Mouse (Mus musculus) right cerebral cortex, adult 2 months (tissue): ENCODE results near the gene Chek2.
A peak's percentile ranks its signal among the peaks of the same experiment; 100 is the strongest.
"Not testable (repeated sequence)": the region's sequence is repeated elsewhere in the genome, so short reads cannot be mapped to it uniquely, and the experiment has no call there.

Source experiments
- DNase-seq, 2 experiments: peaks; one replicate each; pipeline ENCODE4 v3.0.0; 2021 to 2022; ENCODE audit warnings: low spot score in 2 of 2

The Chek2 gene

GRCm38 (mm10) chr5:110839038-110839677 lies 621 bp upstream of the Chek2 start:
- no peak for DNase-seq

GRCm38 (mm10) chr5:110840465-110840864 lies 686 bp downstream of the Chek2 start:
- peak; percentile 29 to 48 for DNase-seq

GRCm38 (mm10) chr5:110841046-110841862 lies 1.5 kb downstream of the Chek2 start:
- no peak for DNase-seq

- DNase-seq, result no peak
These were observed 13.2 kb downstream of the Chek2 start for GRCm38 (mm10) chr5:110852990-110853389.

GRCm38 (mm10) chr5:110857091-110857490 lies 17.3 kb downstream of the Chek2 start:
- no peak for DNase-seq

- DNase-seq, result no peak
These were observed 19.4 kb downstream of the Chek2 start for GRCm38 (mm10) chr5:110859013-110859650.

- no peak for DNase-seq
These were observed 20.7 kb downstream of the Chek2 start for GRCm38 (mm10) chr5:110860445-110860844.

GRCm38 (mm10) chr5:110868460-110868859 lies 28.7 kb downstream of the Chek2 start:
- DNase-seq, result no peak

- peak; percentile 16 to 27 for DNase-seq
These were observed 29.5 kb downstream of the Chek2 start for GRCm38 (mm10) chr5:110869242-110869669.

- DNase-seq, result peak in 1 of 2 experiments; percentile 6
These were observed 33.4 kb downstream of the Chek2 start for GRCm38 (mm10) chr5:110873160-110873559.

GRCm38 (mm10) chr5:110874711-110875110 lies 34.9 kb downstream of the Chek2 start:
- DNase-seq, result no peak

GRCm38 (mm10) chr5:110875286-110875685 lies 35.5 kb downstream of the Chek2 start:
- DNase-seq, result no peak

GRCm38 (mm10) chr5:110877666-110878505 lies 38.1 kb downstream of the Chek2 start:
- no peak for DNase-seq

GRCm38 (mm10) chr5:110878526-110878925 lies 38.7 kb downstream of the Chek2 start:
- DNase-seq, result not testable (repeated sequence)

- no peak for DNase-seq
These were observed 39.3 kb downstream of the Chek2 start for GRCm38 (mm10) chr5:110879042-110879441.

- DNase-seq, result peak; percentile 85 to 87
These were observed 40.0 kb downstream of the Chek2 start, which contains the start of gene Ttc28 for GRCm38 (mm10) chr5:110879584-110880374. Ttc28 (plus strand) TSS chr5:110879803.

GRCm38 (mm10) chr5:110888596-110888995 lies 48.8 kb downstream of the Chek2 start:
- DNase-seq, result no peak

- no peak for DNase-seq
These were observed 50.2 kb downstream of the Chek2 start for GRCm38 (mm10) chr5:110889945-110890344.

GRCm38 (mm10) chr5:110890561-110890960 lies 50.8 kb downstream of the Chek2 start:
- DNase-seq, result no peak

- DNase-seq, result no peak
These were observed 57.5 kb downstream of the Chek2 start for GRCm38 (mm10) chr5:110897114-110897788.
